Mouse (Mus musculus): Measurements from ENCODE around the gene Dmpk. TPM values are rescaled to one million over a fixed set of nuclear protein-coding genes. Genes with fewer than 3 reads are reported as not detected.
"Not testable (repeated sequence)": the region's sequence is repeated elsewhere in the genome, so short reads cannot be mapped to it uniquely, and the experiment has no call there.

The Dmpk gene
- polyA plus RNA-seq, 1 experiment from 2014 or later: 7.0 TPM

DNA sequence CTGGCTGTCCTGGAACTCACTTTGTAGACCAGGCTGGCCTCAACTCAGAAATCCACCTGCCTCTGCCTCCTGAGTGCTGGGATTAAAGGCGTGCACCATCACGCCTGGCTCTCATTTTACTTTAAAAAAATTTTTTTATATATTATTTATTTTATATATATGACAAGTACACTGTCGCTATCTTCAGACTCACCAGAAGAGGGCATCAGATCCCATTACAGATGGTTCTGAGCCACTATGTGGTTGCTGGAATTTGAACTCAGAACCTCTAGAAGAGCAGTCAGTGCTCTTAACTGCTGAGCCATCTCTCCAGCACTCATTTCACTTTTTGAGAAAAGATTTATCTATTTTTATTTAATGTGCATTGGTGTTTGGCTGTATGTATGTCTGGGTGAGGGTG lies 12.6 kb upstream of the Dmpk start:
- 57% methylated on average over 3 of the region's 3 CpGs for WGBS
- H3K9me3 ChIP-seq (ENCODE audit: control insufficient read depth, low read length); ATAC-seq (ENCODE audit: low FRiP score); H3K4me3 ChIP-seq (ENCODE audit: low read depth, low read length); H3K4me2 ChIP-seq; H3K4me1 ChIP-seq (ENCODE audit: control insufficient read depth, insufficient read depth, low read length); H3K9ac ChIP-seq (ENCODE audit: low read length); H3K27ac ChIP-seq (ENCODE audit: low read depth, low read length); H3K36me3 ChIP-seq (ENCODE audit: control insufficient read depth, insufficient read depth, low read length); DNase-seq (ENCODE audit: low spot score, missing footprints): not testable (repeated sequence)
- peaks cover 11% of the 10 kb centered on the region for H3K27me3 ChIP-seq (ENCODE audit: control insufficient read depth, insufficient read depth, low read length)

DNA sequence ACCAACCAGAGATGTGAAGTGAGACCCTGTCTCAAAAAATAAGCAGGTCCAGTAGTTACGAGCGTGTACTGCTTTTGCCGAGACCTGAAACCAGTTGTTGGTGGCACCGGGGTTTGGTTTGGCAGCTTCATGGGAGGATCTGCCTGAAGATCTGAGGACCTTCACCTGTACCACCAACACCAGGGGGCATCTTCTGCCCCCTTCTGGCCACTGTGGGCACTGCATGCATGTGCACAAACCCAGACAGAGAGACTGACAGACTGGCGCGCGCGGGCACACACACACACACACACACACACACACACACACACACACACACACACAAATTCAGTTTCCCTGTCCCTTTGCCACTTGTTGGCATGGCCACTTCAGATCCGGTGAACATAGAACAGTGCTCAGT lies 10.1 kb upstream of the Dmpk start:
- Histone ChIP-seq H3K9me3 (ENCODE audit: control insufficient read depth, low read length) (no peaks in the 10 kb centered on the region), H3K36me3 (ENCODE audit: control insufficient read depth, insufficient read depth, low read length) (peaks cover 3% of the 10 kb centered on the region; the same call in 1 of the 2 replicates), H3K4me1 (ENCODE audit: control insufficient read depth, insufficient read depth, low read length) (peaks cover 13% of the 10 kb centered on the region), H3K27me3 (ENCODE audit: control insufficient read depth, insufficient read depth, low read length) (no peaks in the 10 kb centered on the region), H3K27ac (ENCODE audit: low read depth, low read length) (no peak overlapping the region), H3K4me2 (no peak overlapping the region), H3K9ac (ENCODE audit: low read length) (no peak overlapping the region), H3K4me3 (ENCODE audit: low read depth, low read length) (no peak overlapping the region)
- DNase-seq (ENCODE audit: low spot score, missing footprints) (no peak), ATAC-seq (ENCODE audit: low FRiP score) (no peak)
- WGBS: 81% methylated on average over 9 of the region's 9 CpGs

DNA sequence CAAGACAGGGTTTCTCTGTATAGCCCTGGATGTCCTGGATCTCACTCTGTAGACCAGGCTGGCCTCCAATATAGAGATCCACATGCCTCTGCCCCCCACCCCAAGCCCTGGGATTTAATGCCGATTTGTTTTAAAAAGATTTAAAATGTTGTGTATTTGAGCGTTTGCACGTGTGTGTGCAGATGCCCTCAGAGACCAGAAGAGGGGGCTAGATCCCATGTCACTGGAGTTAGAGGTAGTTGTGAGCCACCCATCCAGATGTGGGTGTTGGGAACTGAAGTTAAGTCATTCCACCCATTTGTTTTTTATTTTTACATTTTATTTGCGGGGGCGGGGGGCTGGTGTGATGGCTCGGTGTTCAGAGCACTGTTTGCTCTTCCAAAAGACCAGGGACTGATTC lies 9.2 kb upstream of the Dmpk start:
- ATAC-seq (ENCODE audit: low FRiP score): no peak
- no peak overlapping the region for H3K27ac ChIP-seq (ENCODE audit: low read depth, low read length)
- H3K4me1 ChIP-seq (ENCODE audit: control insufficient read depth, insufficient read depth, low read length): peaks cover 13% of the 10 kb centered on the region
- DNase-seq (ENCODE audit: low spot score, missing footprints): no peak
- H3K4me2 ChIP-seq: no peak overlapping the region
- H3K9me3 ChIP-seq (ENCODE audit: control insufficient read depth, low read length): no peaks in the 10 kb centered on the region
- 90% methylated on average over 6 of the region's 6 CpGs for WGBS
- H3K27me3 ChIP-seq (ENCODE audit: control insufficient read depth, insufficient read depth, low read length): no peaks in the 10 kb centered on the region
- H3K36me3 ChIP-seq (ENCODE audit: control insufficient read depth, insufficient read depth, low read length): peaks cover 8% of the 10 kb centered on the region; the same call in 1 of the 2 replicates
- no peak overlapping the region for H3K9ac ChIP-seq (ENCODE audit: low read length)
- no peak overlapping the region for H3K4me3 ChIP-seq (ENCODE audit: low read depth, low read length)

DNA sequence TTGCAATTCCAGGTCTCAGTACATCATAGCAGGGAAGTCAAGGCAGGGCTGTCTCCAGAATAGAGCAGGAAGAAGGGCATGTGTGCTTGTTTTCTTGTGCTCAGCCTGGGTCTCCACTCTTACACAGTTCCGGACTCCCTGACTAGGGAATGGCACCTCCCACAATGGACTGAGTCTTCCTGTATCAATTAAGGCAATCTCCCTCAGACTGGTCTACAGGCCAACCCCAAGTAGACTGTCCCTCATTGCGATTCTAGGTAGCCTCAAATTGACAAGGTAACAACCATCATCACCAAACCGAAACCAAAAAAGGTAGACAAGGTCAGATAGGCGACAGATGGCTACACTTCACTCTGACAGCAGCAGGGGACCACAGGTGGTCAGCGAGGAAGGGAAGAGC lies 8.4 kb upstream of the Dmpk start:
- Histone ChIP-seq H3K4me1 (ENCODE audit: control insufficient read depth, insufficient read depth, low read length) (peaks cover 13% of the 10 kb centered on the region), H3K4me2 (peak overlapping the region; percentile 54), H3K27me3 (ENCODE audit: control insufficient read depth, insufficient read depth, low read length) (no peaks in the 10 kb centered on the region), H3K36me3 (ENCODE audit: control insufficient read depth, insufficient read depth, low read length) (peaks cover 13% of the 10 kb centered on the region), H3K9me3 (ENCODE audit: control insufficient read depth, low read length) (no peaks in the 10 kb centered on the region), H3K27ac (ENCODE audit: low read depth, low read length) (no peak overlapping the region), H3K4me3 (ENCODE audit: low read depth, low read length) (peak overlapping the region; percentile 20), H3K9ac (ENCODE audit: low read length) (no peak overlapping the region)
- WGBS: 60% methylated on average over 5 of the region's 5 CpGs
- DNase-seq (ENCODE audit: low spot score, missing footprints): no peak
- no peak for ATAC-seq (ENCODE audit: low FRiP score)

DNA sequence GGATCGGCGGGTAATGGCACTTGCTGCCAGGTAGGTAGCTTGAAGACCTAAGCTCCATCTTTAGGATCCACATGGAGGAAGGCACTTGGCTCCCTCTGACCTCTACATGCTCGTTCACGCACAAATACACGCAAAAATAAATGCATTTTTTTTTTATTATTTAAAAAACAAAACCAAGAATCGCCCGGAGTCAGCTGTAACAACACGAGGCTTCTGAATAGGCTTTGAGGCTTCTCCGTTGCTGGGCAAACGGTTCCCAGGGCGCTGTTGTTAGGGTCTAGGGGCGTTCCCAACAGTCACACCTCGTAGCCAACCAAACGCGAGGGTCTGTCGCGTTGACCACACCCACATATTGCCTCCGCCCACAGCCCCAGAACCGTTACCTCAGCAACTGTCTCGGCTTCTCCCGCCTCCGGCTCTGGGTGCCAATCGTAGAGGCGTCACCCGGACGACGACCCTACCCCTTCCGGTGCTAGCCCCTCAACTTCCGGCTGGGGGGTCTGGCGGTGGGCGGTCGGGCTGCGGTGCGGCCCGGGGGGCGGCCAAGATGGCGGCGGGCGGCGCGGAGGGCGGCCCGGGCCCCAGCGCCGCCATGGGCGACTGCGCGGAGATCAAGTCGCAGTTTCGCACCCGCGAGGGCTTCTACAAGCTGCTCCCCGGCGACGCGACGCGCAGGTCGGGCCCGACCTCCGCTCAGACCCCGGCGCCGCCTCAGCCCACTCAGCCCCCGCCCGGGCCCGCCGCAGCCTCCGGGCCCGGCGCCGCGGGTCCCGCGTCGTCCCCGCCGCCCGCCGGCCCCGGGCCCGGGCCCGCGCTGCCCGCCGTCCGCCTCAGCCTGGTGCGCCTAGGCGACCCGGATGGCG lies 7.7 kb upstream of the Dmpk start, which contains the start of gene Dmwd:
Gene Dmwd (plus strand): TSS at position 505 of the 863 bp plus-strand sequence.
- peak within 1 kb of the TSS; percentile 96 for H3K9ac ChIP-seq (ENCODE audit: low read length)
- H3K36me3 ChIP-seq (ENCODE audit: control insufficient read depth, insufficient read depth, low read length): peaks cover 20% of the 10 kb centered on the region
- peak within 1 kb of the TSS; percentile 94 for H3K4me3 ChIP-seq (ENCODE audit: low read depth, low read length)
- DNase-seq (ENCODE audit: low spot score, missing footprints) (peak; percentile 100), ATAC-seq (ENCODE audit: low FRiP score) (peak; percentile 99)
- H3K4me1 ChIP-seq (ENCODE audit: control insufficient read depth, insufficient read depth, low read length): peaks cover 13% of the 10 kb centered on the region
- no peaks in the 10 kb centered on the region for H3K27me3 ChIP-seq (ENCODE audit: control insufficient read depth, insufficient read depth, low read length)
- H3K27ac ChIP-seq (ENCODE audit: low read depth, low read length): peak within 1 kb of the TSS; percentile 32; the same call in 1 of the 2 replicates
- H3K9me3 ChIP-seq (ENCODE audit: control insufficient read depth, low read length): no peaks in the 10 kb centered on the region
- peak within 1 kb of the TSS; percentile 62 for H3K4me2 ChIP-seq
- WGBS: 1% methylated on average over 75 of the region's 91 CpGs

DNA sequence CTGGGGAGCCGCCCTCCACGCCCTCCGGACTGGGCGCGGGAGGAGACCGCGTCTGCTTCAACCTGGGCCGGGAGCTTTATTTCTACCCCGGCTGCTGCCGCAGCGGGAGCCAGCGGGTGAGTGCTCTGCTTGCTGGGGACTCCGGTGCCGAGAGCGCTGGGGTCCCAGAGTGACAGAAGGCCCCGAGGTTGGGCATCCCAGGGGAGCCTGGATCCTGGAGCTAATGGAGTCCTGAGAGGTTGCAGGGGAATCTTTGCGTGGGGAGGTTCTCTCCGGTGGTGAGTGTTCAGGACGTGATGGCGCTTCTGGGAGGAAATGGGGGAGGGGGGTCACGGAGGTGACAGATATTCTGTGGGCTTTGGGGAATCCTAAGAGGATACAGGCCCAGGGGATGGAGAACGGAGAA lies 7.1 kb upstream of the Dmpk start:
- Histone ChIP-seq H3K27ac (ENCODE audit: low read depth, low read length) (peak overlapping the region; percentile 32; the same call in 1 of the 2 replicates), H3K9ac (ENCODE audit: low read length) (peak overlapping the region; percentile 96), H3K27me3 (ENCODE audit: control insufficient read depth, insufficient read depth, low read length) (no peaks in the 10 kb centered on the region), H3K4me3 (ENCODE audit: low read depth, low read length) (peak overlapping the region; percentile 94), H3K4me1 (ENCODE audit: control insufficient read depth, insufficient read depth, low read length) (peaks cover 13% of the 10 kb centered on the region), H3K4me2 (peak overlapping the region; percentile 62), H3K36me3 (ENCODE audit: control insufficient read depth, insufficient read depth, low read length) (peaks cover 26% of the 10 kb centered on the region), H3K9me3 (ENCODE audit: control insufficient read depth, low read length) (no peaks in the 10 kb centered on the region)
- no peak for ATAC-seq (ENCODE audit: low FRiP score)
- peak; percentile 92 for DNase-seq (ENCODE audit: low spot score, missing footprints)
- under 1% methylated on average over 22 of the region's 22 CpGs for WGBS

DNA sequence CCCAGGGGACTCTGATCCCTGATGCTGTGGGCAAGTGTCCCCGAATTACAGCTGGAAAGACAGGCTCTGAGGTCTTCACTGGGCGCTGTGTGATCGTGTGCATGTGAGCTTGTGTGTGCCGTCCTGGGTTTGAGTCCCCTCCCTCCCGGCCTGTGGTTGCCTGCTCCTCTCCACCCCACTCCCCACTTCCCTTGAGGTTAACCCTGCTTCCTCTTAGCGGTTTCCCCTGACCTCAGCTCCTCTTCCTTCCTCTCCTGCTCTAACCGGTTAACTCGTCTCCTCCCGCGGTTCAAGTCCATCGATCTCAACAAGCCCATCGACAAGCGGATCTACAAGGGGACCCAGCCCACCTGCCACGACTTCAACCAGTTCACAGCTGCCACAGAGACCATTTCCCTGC lies 5.9 kb upstream of the Dmpk start:
- 87% methylated on average over 14 of the region's 14 CpGs for WGBS
- no peak for DNase-seq (ENCODE audit: low spot score, missing footprints)
- peak overlapping the region; percentile 62 for H3K4me2 ChIP-seq
- H3K4me3 ChIP-seq (ENCODE audit: low read depth, low read length): no peak overlapping the region; the same call in 1 of the 2 replicates
- no peaks in the 10 kb centered on the region for H3K27me3 ChIP-seq (ENCODE audit: control insufficient read depth, insufficient read depth, low read length)
- H3K9me3 ChIP-seq (ENCODE audit: control insufficient read depth, low read length): no peaks in the 10 kb centered on the region
- ATAC-seq (ENCODE audit: low FRiP score): no peak
- no peak overlapping the region for H3K27ac ChIP-seq (ENCODE audit: low read depth, low read length)
- H3K4me1 ChIP-seq (ENCODE audit: control insufficient read depth, insufficient read depth, low read length): peaks cover 13% of the 10 kb centered on the region
- peaks cover 33% of the 10 kb centered on the region for H3K36me3 ChIP-seq (ENCODE audit: control insufficient read depth, insufficient read depth, low read length)
- H3K9ac ChIP-seq (ENCODE audit: low read length): peak overlapping the region; percentile 96

DNA sequence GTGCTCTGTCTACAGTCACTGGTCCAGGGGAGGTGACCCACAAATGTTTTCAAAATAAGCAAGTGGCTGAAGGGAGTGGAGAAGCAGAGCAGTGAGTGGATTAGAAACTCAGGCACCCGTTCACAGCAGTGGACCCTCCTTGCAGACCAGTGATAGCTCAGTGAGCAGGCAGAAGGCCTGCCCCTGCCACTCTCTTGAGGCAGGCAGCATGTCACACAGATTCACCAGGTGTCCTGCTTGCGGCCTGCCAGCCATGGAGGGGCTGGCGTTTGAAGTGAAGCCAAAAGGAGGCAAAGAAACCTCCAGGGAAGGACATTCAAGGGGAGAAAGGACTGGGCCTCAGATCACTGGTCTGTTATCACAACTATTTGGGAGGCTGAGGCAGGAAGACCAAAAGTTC lies 4.9 kb upstream of the Dmpk start:
- ATAC-seq (ENCODE audit: low FRiP score): no peak
- Histone ChIP-seq H3K9ac (ENCODE audit: low read length) (no peak overlapping the region), H3K4me1 (ENCODE audit: control insufficient read depth, insufficient read depth, low read length) (peaks cover 13% of the 10 kb centered on the region), H3K4me3 (ENCODE audit: low read depth, low read length) (no peak overlapping the region), H3K9me3 (ENCODE audit: control insufficient read depth, low read length) (no peaks in the 10 kb centered on the region), H3K36me3 (ENCODE audit: control insufficient read depth, insufficient read depth, low read length) (peaks cover 33% of the 10 kb centered on the region), H3K27ac (ENCODE audit: low read depth, low read length) (no peak overlapping the region), H3K4me2 (no peak overlapping the region), H3K27me3 (ENCODE audit: control insufficient read depth, insufficient read depth, low read length) (no peaks in the 10 kb centered on the region)
- no peak for DNase-seq (ENCODE audit: low spot score, missing footprints)
- 93% methylated on average over 3 of the region's 3 CpGs for WGBS

DNA sequence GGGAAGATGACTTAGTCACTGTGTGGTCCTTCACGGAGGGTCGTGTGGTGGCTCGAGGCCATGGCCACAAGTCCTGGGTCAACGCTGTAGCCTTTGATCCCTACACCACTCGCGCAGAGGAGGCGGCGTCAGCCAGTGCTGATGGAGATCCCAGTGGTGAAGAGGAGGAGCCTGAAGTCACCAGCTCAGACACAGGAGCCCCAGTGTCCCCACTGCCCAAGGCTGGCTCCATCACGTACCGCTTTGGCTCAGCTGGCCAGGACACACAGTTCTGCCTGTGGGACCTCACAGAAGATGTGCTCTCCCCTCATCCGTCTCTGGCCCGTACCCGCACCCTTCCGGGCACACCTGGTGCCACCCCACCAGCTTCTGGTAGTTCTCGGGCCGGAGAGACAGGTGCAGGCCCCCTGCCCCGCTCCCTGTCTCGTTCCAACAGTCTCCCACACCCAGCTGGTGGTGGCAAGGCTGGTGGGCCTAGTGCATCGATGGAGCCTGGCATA lies 3.1 kb upstream of the Dmpk start:
- no peak for DNase-seq (ENCODE audit: low spot score, missing footprints)
- ATAC-seq (ENCODE audit: low FRiP score): no peak
- Histone ChIP-seq H3K27ac (ENCODE audit: low read depth, low read length) (no peak overlapping the region), H3K9ac (ENCODE audit: low read length) (no peak overlapping the region), H3K9me3 (ENCODE audit: control insufficient read depth, low read length) (no peaks in the 10 kb centered on the region), H3K4me2 (no peak overlapping the region), H3K4me1 (ENCODE audit: control insufficient read depth, insufficient read depth, low read length) (peaks cover 17% of the 10 kb centered on the region), H3K4me3 (ENCODE audit: low read depth, low read length) (no peak overlapping the region), H3K36me3 (ENCODE audit: control insufficient read depth, insufficient read depth, low read length) (peaks cover 33% of the 10 kb centered on the region), H3K27me3 (ENCODE audit: control insufficient read depth, insufficient read depth, low read length) (no peaks in the 10 kb centered on the region)
- 91% methylated on average over 19 of the region's 19 CpGs for WGBS

Measured in midbrain, embryonic 11.5 days (tissue).